Mouse (Mus musculus) splenic B cell, adult 2 months (primary cell): ENCODE data around the gene Abhd13.

Experiments
- DNase-seq: peaks from one replicate; pipeline ENCODE4 v3.0.0-alpha.2; 2011; ENCODE audit warnings: low read depth, low spot score
- H3K27me3 ChIP-seq: 2 replicates; pipeline ENCODE4 v1.6.1; 2012; ENCODE audit warnings: mild to moderate bottlenecking, low read length, moderate library complexity, mixed read lengths; ENCODE audit not compliant: control insufficient read depth, poor library complexity, insufficient read depth, severe bottlenecking
- H3K36me3 ChIP-seq: 2 replicates; pipeline ENCODE4 v1.6.1; 2012; ENCODE audit warnings: mild to moderate bottlenecking, low read length, moderate library complexity, mixed read lengths; ENCODE audit not compliant: control insufficient read depth, poor library complexity, insufficient read depth, severe bottlenecking

The Abhd13 gene

DNA sequence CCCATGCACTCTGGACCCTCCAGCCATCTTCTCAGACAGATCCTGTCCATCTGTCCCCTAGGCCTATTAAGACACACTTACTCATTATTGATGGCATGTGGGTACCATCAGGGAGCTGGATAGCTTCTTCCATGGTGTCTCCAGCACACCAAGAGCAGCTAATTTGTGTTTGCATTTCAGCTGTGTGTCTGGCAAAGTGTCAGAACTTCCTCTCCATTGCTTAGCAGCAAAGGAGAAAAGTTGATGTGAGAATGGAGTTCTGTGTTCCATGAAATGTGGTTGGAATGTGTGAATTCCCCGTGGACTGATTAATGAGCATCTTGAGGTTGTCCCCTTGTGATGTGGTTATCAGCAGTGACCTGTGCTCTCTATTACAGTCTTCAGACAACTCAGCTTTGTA is 2.2 kb downstream of the Abhd13 start:
- no peak for DNase-seq
- H3K27me3 ChIP-seq = no peaks in the 10 kb centered on the region
- H3K36me3 ChIP-seq = no peaks in the 10 kb centered on the region

DNA sequence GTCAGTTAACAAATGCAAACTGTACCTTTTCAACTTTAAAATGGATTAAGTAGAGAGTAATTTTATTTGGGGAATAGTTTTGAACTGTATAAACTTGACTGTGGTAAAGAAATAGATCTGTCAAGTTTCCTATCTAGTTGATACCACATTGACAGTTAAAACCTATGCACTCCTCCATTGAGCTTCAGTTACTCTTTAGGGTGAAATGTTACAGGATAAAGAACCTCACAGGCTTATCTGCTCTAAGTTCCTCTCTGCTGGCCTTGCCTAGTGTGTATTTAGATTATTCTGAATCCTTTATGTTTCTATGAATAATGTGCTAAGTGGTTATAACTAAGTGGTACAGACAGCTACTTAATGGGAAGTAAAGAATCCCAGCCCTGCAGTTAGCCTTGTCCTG is 2.7 kb downstream of the Abhd13 start:
- no peaks in the 10 kb centered on the region for H3K27me3 ChIP-seq
- no peak for DNase-seq
- H3K36me3 ChIP-seq = no peaks in the 10 kb centered on the region

DNA sequence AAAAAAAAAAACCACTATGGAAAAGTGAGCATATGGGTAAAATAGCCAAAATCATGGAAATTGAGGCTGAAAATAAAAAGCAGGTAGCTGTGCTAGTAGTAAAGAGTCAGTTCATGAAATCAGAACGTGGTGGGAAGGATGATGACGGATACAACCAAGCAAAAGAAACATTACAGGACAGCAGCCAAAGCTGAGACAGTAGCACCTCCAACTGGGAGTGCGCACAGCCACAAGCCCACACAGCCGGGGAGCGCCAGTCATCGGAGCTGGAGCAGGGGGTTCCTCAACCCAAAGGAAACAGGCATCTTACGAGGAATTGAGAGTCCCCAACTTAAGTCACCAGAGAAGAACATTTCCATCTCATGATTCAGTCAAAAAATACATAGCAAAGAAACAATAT is 26.6 kb downstream of the Abhd13 start:
- no peak for DNase-seq
- Histone ChIP-seq H3K36me3 (no peaks in the 10 kb centered on the region), H3K27me3 (no peaks in the 10 kb centered on the region; the same call in 1 of the 2 replicates)

DNA sequence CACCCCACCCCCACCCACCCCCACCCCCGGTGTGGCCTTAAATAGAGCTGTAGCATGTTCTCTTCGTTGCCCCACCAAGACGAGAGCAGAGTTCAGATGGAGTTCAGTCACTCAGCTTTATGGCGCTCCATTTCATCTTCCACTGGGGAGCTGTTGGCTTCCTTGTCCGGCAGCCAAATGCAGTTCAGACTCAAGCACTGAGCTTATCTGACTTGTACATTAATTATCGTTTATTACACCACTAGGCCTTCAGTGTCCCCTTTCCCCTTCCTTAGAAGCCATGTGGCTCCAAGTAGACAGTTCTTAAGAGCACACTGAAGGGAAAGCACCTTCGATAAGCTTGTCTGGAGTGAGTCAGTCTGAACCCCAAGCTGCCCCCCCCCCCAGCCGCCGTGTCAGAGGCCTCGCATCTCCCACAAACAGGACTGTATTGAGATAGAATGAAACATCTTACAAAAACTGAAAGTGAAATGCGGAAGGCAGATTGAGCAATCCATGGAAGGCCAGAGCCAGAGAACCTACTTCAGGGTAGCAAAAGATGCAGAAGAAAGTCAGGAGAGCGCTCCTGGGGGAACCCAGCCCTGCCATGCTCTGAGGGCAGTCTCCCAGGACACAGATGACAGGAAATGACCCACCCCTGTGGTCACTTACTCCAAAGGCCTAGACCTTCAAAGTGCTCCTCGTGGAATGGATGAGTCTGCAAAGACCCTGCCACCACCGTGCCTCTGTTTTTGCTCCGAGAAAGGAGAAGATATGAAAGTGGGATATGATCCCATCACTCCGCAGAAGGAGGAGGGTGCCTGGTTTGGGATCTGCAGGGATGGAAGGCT is 28.9 kb downstream of the Abhd13 start, which contains the start of gene Tnfsf13b:
TSS of gene Tnfsf13b (plus strand) at position 312 of the 830 bp plus-strand sequence.
- no peak for DNase-seq
- H3K27me3 ChIP-seq = no peaks in the 10 kb centered on the region; the same call in 1 of the 2 replicates
- H3K36me3 ChIP-seq = no peaks in the 10 kb centered on the region

DNA sequence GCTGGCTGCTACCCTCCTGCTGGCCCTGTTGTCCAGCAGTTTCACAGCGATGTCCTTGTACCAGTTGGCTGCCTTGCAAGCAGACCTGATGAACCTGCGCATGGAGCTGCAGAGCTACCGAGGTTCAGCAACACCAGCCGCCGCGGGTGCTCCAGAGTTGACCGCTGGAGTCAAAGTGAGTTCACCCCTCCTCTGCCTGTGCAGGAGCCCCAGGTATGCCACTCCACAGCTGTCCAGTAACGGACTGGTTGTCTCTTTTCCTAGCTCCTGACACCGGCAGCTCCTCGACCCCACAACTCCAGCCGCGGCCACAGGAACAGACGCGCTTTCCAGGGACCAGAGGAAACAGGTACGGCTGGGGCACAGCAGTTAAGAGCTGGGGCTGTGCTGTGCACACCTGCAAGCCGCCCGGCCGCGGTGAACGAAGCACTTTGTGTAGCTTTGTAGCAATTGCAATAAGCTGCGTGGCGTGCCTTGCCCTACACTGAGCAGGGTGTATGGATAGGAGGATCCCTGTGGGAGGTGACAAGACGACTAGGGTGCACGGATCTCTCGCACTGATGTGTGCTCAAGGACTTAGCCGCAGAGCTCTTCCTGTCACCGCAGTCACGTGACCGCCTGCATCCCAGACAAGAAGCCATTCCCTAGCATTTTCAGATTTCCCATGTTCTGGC is 29.6 kb downstream of the Abhd13 start:
- no peak for DNase-seq
- H3K36me3 ChIP-seq = no peaks in the 10 kb centered on the region
- no peaks in the 10 kb centered on the region; the same call in 1 of the 2 replicates for H3K27me3 ChIP-seq

DNA sequence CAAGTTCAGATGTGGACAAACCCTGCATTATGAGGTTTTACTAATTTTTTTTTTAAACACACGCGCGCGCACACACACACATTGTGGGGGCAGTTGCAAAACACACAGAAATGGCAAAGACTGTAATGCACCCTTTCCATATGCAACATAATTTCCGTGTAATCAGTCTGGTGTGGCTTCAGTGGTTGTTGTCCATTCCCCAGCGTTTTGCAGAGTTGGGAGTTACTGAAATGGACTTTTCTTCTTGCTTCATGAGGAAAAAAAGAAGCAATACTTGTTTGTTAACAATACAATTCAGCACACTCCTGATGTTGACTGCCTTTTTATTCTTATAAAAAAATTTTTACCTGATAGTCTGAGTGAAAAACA is 30.1 kb downstream of the Abhd13 start:
- H3K36me3 ChIP-seq = no peaks in the 10 kb centered on the region
- H3K27me3 ChIP-seq = no peaks in the 10 kb centered on the region; the same call in 1 of the 2 replicates
- DNase-seq = no peak

DNA sequence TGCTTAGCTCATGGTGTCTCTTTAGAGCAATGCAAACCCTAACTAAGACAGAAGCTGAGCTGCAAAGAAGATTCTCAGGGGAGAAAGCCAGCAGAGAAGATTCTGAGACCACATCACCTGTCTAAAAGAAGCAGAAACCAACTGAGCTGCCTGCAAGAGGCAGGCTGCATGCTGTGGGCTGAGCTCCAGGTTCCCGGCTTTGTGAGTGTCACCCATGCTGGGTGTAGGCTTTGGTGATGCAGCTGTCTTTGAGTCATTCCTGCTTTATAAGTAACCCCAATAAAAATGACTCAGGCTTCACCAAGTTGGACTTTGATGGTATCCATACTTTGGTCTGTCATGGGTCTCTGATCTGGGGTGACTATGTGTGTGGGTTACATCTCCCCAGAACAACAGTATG is 38.7 kb downstream of the Abhd13 start:
- no peak for DNase-seq
- no peaks in the 10 kb centered on the region for H3K36me3 ChIP-seq
- no peaks in the 10 kb centered on the region for H3K27me3 ChIP-seq

DNA sequence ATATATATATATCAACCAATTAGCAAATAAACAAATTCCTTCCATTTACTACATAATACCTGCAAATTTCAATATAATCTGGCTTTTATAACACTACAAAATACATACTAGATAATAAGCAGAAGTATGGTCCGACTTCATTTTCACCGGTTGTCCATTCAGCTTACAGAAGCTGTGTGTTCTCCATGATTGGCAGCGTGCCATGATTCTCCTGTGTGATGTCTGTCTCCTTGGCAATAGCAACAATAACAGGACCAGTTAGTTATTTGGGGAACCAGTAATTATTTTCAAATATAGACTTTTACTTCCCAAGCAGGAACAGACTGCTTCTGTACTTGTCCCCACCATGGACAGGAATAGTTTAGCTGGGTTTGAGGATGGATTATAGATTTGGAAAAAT is 39.7 kb downstream of the Abhd13 start:
- no peak for DNase-seq
- Histone ChIP-seq H3K36me3 (no peaks in the 10 kb centered on the region), H3K27me3 (no peaks in the 10 kb centered on the region)

DNA sequence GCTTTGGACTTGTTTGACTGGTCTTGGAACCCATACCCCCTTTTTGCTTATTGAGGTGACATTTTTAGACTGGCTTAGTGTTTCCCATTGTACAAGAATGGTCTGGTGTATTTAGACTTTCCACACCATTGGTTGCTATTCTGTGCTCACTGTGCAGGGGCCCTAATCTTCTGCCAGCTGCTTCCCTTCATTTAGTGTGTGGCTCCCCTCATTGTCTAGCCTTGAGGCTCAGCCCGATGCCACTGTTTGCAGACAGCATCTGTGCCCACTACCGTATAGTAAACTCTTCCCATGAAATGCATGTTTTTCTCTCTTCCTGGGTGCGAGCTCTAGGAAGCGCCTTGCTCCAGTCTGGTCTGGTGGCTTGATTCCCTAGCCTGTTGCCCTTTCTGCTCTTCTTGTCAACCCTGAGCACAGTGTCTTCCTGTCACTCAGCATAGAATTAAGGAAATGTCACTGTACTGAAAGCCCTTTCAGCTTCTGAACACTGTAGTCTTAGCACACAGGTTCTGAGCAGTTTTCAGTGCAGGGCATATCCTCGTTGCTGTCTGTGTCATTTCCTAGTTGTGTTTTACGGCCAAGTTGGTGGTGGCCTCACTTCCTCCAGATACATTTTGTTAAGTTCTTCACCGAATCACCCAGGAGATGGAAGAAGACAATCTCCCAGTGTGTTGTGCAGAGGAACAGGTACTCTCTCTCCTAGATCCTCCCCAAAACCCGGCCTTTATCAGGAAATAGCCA is 53.0 kb downstream of the Abhd13 start:
- H3K36me3 ChIP-seq = no peaks in the 10 kb centered on the region
- H3K27me3 ChIP-seq = no peaks in the 10 kb centered on the region
- DNase-seq = no peak

DNA sequence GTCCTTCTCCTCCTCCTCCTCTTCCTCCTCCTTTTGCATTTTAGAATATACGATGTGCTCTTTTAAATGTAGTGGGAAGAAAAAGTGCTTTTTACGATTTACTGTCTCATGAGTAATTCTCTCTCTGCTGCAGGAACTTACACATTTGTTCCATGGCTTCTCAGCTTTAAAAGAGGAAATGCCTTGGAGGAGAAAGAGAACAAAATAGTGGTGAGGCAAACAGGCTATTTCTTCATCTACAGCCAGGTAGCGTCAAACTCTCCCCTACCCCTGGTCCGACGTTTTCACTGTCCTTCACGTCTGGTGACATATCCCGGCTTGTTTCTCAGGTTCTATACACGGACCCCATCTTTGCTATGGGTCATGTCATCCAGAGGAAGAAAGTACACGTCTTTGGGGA is 53.7 kb downstream of the Abhd13 start:
- Histone ChIP-seq H3K27me3 (no peaks in the 10 kb centered on the region), H3K36me3 (no peaks in the 10 kb centered on the region)
- DNase-seq = no peak

DNA sequence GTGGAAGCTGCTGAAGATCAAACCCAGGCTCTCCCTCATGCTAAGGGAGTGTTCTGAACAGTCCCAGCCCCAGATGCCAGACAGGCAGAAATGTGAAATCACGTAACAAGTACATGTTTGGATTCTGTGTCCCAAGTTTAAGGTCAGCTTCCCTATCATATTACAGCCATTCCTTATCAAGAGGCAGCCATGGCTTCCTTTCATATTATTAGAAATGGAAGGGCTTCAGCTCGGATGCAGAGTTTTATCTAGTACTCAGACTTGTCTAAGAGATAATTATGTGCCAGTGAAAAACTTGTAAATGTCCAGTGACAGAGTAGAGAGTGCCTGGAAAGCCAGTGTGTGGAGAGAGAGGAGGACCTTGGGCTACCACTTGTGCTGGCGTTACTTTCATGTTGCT is 63.4 kb downstream of the Abhd13 start:
- no peak for DNase-seq
- Histone ChIP-seq H3K36me3 (no peaks in the 10 kb centered on the region), H3K27me3 (no peaks in the 10 kb centered on the region)
